Mouse (Mus musculus) cerebellum, postnatal 10 days (tissue): ENCODE data around the gene Slc4a8.
A peak's percentile ranks its signal among the peaks of the same experiment; 100 is the strongest.

ENCODE experiments used
- DNase-seq, 2 experiments: peaks; one replicate each; pipeline ENCODE4 v3.0.0; 2021; ENCODE audit warnings: mixed read lengths in 2 of 2

Slc4a8 gene

GRCm38 (mm10) chr15:100775189-100776166, 13.9 kb downstream of the Slc4a8 start:
- DNase-seq = no peak

GRCm38 (mm10) chr15:100776424-100776823, 14.9 kb downstream of the Slc4a8 start:
- DNase-seq = no peak

- DNase-seq = no peak
Measured at GRCm38 (mm10) chr15:100777020-100778016, 15.8 kb downstream of the Slc4a8 start.

- DNase-seq = peak in 1 of 2 experiments; percentile 34
Measured at GRCm38 (mm10) chr15:100779896-100780295, 18.3 kb downstream of the Slc4a8 start.

GRCm38 (mm10) chr15:100783244-100783987, 21.9 kb downstream of the Slc4a8 start:
- DNase-seq = peak; percentile 42

- DNase-seq = no peak
Measured at GRCm38 (mm10) chr15:100790219-100790618, 28.7 kb downstream of the Slc4a8 start.

- DNase-seq = no peak
Measured at GRCm38 (mm10) chr15:100792324-100792723, 30.8 kb downstream of the Slc4a8 start.

- no peak for DNase-seq
Measured at GRCm38 (mm10) chr15:100800914-100801313, 39.4 kb downstream of the Slc4a8 start.

- DNase-seq = no peak
Measured at GRCm38 (mm10) chr15:100808062-100808461, 46.5 kb downstream of the Slc4a8 start.

- no peak for DNase-seq
Measured at GRCm38 (mm10) chr15:100808484-100808883, 46.9 kb downstream of the Slc4a8 start.

GRCm38 (mm10) chr15:100810243-100810642, 48.7 kb downstream of the Slc4a8 start:
- DNase-seq = no peak

GRCm38 (mm10) chr15:100813501-100813900, 52.0 kb downstream of the Slc4a8 start:
- no peak for DNase-seq

- peak; percentile 42 to 65 for DNase-seq
Measured at GRCm38 (mm10) chr15:100814066-100814465, 52.5 kb downstream of the Slc4a8 start.

GRCm38 (mm10) chr15:100815310-100815709, 53.8 kb downstream of the Slc4a8 start:
- DNase-seq = no peak

GRCm38 (mm10) chr15:100818860-100819259, 57.3 kb downstream of the Slc4a8 start:
- DNase-seq = no peak

- no peak for DNase-seq
Measured at GRCm38 (mm10) chr15:100821824-100822223, 60.3 kb downstream of the Slc4a8 start.

- peak in 1 of 2 experiments; percentile 24 for DNase-seq
Measured at GRCm38 (mm10) chr15:100822370-100822769, 60.8 kb downstream of the Slc4a8 start.

- DNase-seq = peak; percentile 48 to 49
Measured at GRCm38 (mm10) chr15:100825249-100825856, 63.8 kb downstream of the Slc4a8 start.

- peak; percentile 65 to 69 for DNase-seq
Measured at GRCm38 (mm10) chr15:100826076-100826475, 64.5 kb downstream of the Slc4a8 start.

GRCm38 (mm10) chr15:100829775-100830174, 68.2 kb downstream of the Slc4a8 start:
- DNase-seq = no peak

- DNase-seq = peak; percentile 32 to 53
Measured at GRCm38 (mm10) chr15:100830682-100831081, 69.1 kb downstream of the Slc4a8 start.

- DNase-seq = no peak
Measured at GRCm38 (mm10) chr15:100832144-100832543, 70.6 kb downstream of the Slc4a8 start.
